Mouse (Mus musculus): ENCODE data around the gene Foxo1.

GRCm38 (mm10) chr3:52221931-52222330 is 46.2 kb upstream of the Foxo1 start:
- TF ChIP-seq CTCF (IDR thresholded peaks at IDR 0.05; ENCODE audit: low read depth): no peak
- no peak for TF ChIP-seq EP300 (IDR thresholded peaks at IDR 0.05; ENCODE audit: low read depth)
